Mouse (Mus musculus): Measurements from ENCODE around the gene Ucn2. TPM values are rescaled to one million over a fixed set of nuclear protein-coding genes. Genes with fewer than 3 reads are reported as not detected.

Ucn2 gene
- polyA plus RNA-seq, 1 experiment from 2014 or later = not detected

DNA sequence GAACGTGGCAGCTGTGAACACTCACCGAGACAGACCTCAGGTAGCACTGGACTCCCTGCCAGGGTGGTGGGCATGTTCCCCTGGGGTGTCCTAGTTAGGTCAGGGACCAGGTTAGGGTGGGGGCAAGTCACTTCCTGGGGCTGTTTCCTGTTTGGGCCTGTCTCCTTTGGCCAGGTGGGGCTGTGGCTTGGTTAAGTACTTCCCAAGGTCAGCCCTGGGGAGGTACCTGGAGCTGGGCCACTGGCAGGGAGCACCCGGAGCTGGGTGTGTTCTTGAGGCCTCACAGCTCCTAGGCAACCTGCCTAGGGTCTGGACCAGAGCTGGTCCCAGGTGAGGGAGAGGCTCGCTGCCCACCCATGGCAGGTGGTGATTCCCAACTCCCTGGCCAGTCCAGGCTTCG is 43.1 kb downstream of the Ucn2 start:
- Histone ChIP-seq H3K9ac (replicated peaks; ENCODE audit: low read depth, low read length) (no peak overlapping the region), H3K27me3 (ENCODE audit: control insufficient read depth, insufficient read depth, low read length) (no peaks in the 10 kb centered on the region), H3K4me2 (replicated peaks; ENCODE audit: low read depth, low read length) (no peak overlapping the region), H3K36me3 (ENCODE audit: control insufficient read depth, insufficient read depth, low read length) (no peaks in the 10 kb centered on the region), H3K4me3 (ENCODE audit: low read depth, low read length) (no peak overlapping the region), H3K27ac (ENCODE audit: low read length) (no peak overlapping the region), H3K4me1 (ENCODE audit: control insufficient read depth, insufficient read depth, low read length) (no peaks in the 10 kb centered on the region), H3K9me3 (ENCODE audit: control insufficient read depth, low read depth, low read length) (no peaks in the 10 kb centered on the region)
- ATAC-seq (ENCODE audit: insufficient number of reproducible peaks, insufficient read depth, low FRiP score, low read depth) = no peak
- WGBS = 73% methylated on average over 5 of the region's 5 CpGs

DNA sequence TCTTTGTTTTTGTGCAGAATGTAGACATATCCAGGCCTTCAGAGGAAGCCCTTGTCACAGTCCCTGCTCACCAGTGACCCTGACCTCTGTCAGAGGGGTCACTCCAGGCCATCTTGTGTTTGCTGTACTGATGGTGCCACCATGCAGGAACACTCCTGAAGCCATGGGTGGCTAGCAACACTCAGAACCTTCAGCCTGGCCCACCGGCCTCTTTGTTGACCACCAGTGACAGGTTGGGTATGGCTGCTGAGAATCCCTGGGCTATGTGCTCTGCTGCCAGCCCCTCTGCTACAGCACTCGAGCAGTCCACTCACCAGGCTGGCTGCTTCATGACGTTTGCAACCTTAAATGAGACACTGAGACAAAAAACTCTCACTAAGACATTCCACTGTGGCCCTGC is 44.5 kb downstream of the Ucn2 start:
- Histone ChIP-seq H3K9ac (replicated peaks; ENCODE audit: low read depth, low read length) (no peak overlapping the region), H3K27me3 (ENCODE audit: control insufficient read depth, insufficient read depth, low read length) (no peaks in the 10 kb centered on the region), H3K4me2 (replicated peaks; ENCODE audit: low read depth, low read length) (no peak overlapping the region), H3K4me3 (ENCODE audit: low read depth, low read length) (no peak overlapping the region), H3K36me3 (ENCODE audit: control insufficient read depth, insufficient read depth, low read length) (no peaks in the 10 kb centered on the region), H3K27ac (ENCODE audit: low read length) (no peak overlapping the region), H3K4me1 (ENCODE audit: control insufficient read depth, insufficient read depth, low read length) (no peaks in the 10 kb centered on the region), H3K9me3 (ENCODE audit: control insufficient read depth, low read depth, low read length) (no peaks in the 10 kb centered on the region)
- no peak for ATAC-seq (ENCODE audit: insufficient number of reproducible peaks, insufficient read depth, low FRiP score, low read depth)
- 63% methylated on average over 3 of the region's 3 CpGs for WGBS

DNA sequence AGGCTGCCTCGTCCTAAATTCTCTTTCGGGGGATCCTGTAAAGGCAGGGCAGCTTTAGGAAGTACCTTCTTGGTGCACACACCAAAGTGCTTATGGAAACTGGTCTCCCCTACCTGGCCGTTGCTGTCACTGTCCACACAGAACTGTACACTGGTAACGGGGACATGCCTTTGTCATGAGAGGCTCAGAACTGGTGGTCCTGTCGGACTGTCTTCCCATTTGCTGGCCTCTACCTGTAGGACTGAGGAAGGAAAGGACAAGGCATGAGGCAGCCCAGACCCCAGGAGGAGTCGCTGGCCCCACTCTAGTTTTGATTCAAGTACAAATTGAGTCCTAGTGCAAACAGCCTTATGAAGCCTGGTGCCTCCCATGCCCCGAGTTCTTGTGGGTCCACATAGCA is 45.2 kb downstream of the Ucn2 start:
- Histone ChIP-seq H3K4me2 (replicated peaks; ENCODE audit: low read depth, low read length) (no peak overlapping the region), H3K4me3 (ENCODE audit: low read depth, low read length) (no peak overlapping the region), H3K27me3 (ENCODE audit: control insufficient read depth, insufficient read depth, low read length) (no peaks in the 10 kb centered on the region), H3K9me3 (ENCODE audit: control insufficient read depth, low read depth, low read length) (no peaks in the 10 kb centered on the region), H3K9ac (replicated peaks; ENCODE audit: low read depth, low read length) (no peak overlapping the region), H3K4me1 (ENCODE audit: control insufficient read depth, insufficient read depth, low read length) (no peaks in the 10 kb centered on the region), H3K27ac (ENCODE audit: low read length) (no peak overlapping the region), H3K36me3 (ENCODE audit: control insufficient read depth, insufficient read depth, low read length) (no peaks in the 10 kb centered on the region)
- no peak for ATAC-seq (ENCODE audit: insufficient number of reproducible peaks, insufficient read depth, low FRiP score, low read depth)
- 94% methylated on average over 7 of the region's 7 CpGs for WGBS

- H3K4me2 ChIP-seq (replicated peaks; ENCODE audit: low read depth, low read length) = no peak overlapping the region
- H3K4me3 ChIP-seq (ENCODE audit: low read depth, low read length) = no peak overlapping the region
- no peaks in the 10 kb centered on the region for H3K9me3 ChIP-seq (ENCODE audit: control insufficient read depth, low read depth, low read length)
- H3K36me3 ChIP-seq (ENCODE audit: control insufficient read depth, insufficient read depth, low read length) = no peaks in the 10 kb centered on the region
- no peaks in the 10 kb centered on the region for H3K4me1 ChIP-seq (ENCODE audit: control insufficient read depth, insufficient read depth, low read length)
- H3K9ac ChIP-seq (replicated peaks; ENCODE audit: low read depth, low read length) = no peak overlapping the region
- WGBS = 77% methylated on average over 8 of the region's 8 CpGs
- ATAC-seq (ENCODE audit: insufficient number of reproducible peaks, insufficient read depth, low FRiP score, low read depth) = no peak
- no peak overlapping the region for H3K27ac ChIP-seq (ENCODE audit: low read length)
- no peaks in the 10 kb centered on the region for H3K27me3 ChIP-seq (ENCODE audit: control insufficient read depth, insufficient read depth, low read length)
These were observed 45.9 kb downstream of the Ucn2 start for GRCm38 (mm10) chr9:109031686-109032085.

- 88% methylated on average over 6 of the region's 6 CpGs for WGBS
- no peak overlapping the region for H3K4me2 ChIP-seq (replicated peaks; ENCODE audit: low read depth, low read length)
- H3K27me3 ChIP-seq (ENCODE audit: control insufficient read depth, insufficient read depth, low read length) = no peaks in the 10 kb centered on the region
- no peaks in the 10 kb centered on the region for H3K9me3 ChIP-seq (ENCODE audit: control insufficient read depth, low read depth, low read length)
- no peak overlapping the region for H3K4me3 ChIP-seq (ENCODE audit: low read depth, low read length)
- H3K9ac ChIP-seq (replicated peaks; ENCODE audit: low read depth, low read length) = no peak overlapping the region
- no peaks in the 10 kb centered on the region for H3K36me3 ChIP-seq (ENCODE audit: control insufficient read depth, insufficient read depth, low read length)
- H3K27ac ChIP-seq (ENCODE audit: low read length) = no peak overlapping the region
- no peak for ATAC-seq (ENCODE audit: insufficient number of reproducible peaks, insufficient read depth, low FRiP score, low read depth)
- no peaks in the 10 kb centered on the region for H3K4me1 ChIP-seq (ENCODE audit: control insufficient read depth, insufficient read depth, low read length)
These were observed 46.6 kb downstream of the Ucn2 start for GRCm38 (mm10) chr9:109032435-109032834.

MicroRNA genes within 50 kb of the gene (microRNA counts, 519-probe panel; counts per million panel counts)
- not detected for microRNA mmu-miR-711

Small RNAs within 50 kb of the gene (microRNA-seq; reads per million reads assigned to microRNA genes)
- gene Mir711 = not detected

Other genes with a start within 250 kb of the Ucn2 start
- gene Ip6k2, start 202.2 kb upstream of the Ucn2 start, polyA plus RNA-seq (2014; fragmentation: Nextera tagmentation; extraction: Ambion mirVana) = 118 and 123 TPM in 2 replicates
- 11.9 and 15.3 TPM in 2 replicates for gene Nckipsd, start 177.6 kb upstream of the Ucn2 start, polyA plus RNA-seq (2014; fragmentation: Nextera tagmentation; extraction: Ambion mirVana)
- 1.3 and 1.8 TPM in 2 replicates for gene Celsr3, start 159.7 kb upstream of the Ucn2 start, polyA plus RNA-seq (2014; fragmentation: Nextera tagmentation; extraction: Ambion mirVana)
- gene Slc26a6, start 132.7 kb upstream of the Ucn2 start, polyA plus RNA-seq (2014; fragmentation: Nextera tagmentation; extraction: Ambion mirVana) = 17.8 and 19.1 TPM in 2 replicates
- not detected in 2 replicates for gene Tmem89, start 71.4 kb upstream of the Ucn2 start, polyA plus RNA-seq (2014; fragmentation: Nextera tagmentation; extraction: Ambion mirVana)
- gene Uqcrc1, start 49.4 kb upstream of the Ucn2 start, polyA plus RNA-seq (2014; fragmentation: Nextera tagmentation; extraction: Ambion mirVana) = 456 and 466 TPM in 2 replicates
- 4.1 and 4.5 TPM in 2 replicates for gene Col7a1, start 32.4 kb upstream of the Ucn2 start, polyA plus RNA-seq (2014; fragmentation: Nextera tagmentation; extraction: Ambion mirVana)
- gene Pfkfb4, start 5.8 kb downstream of the Ucn2 start, polyA plus RNA-seq (2014; fragmentation: Nextera tagmentation; extraction: Ambion mirVana) = 7.9 and 8.5 TPM in 2 replicates
- gene Shisa5, start 52.6 kb downstream of the Ucn2 start, polyA plus RNA-seq (2014; fragmentation: Nextera tagmentation; extraction: Ambion mirVana) = 75.0 and 84.4 TPM in 2 replicates
- gene Trex1, start 73.7 kb downstream of the Ucn2 start, polyA plus RNA-seq (2014; fragmentation: Nextera tagmentation; extraction: Ambion mirVana) = 11.6 and 12.2 TPM in 2 replicates
- 27.2 and 29.3 TPM in 2 replicates for gene Atrip, start 88.1 kb downstream of the Ucn2 start, polyA plus RNA-seq (2014; fragmentation: Nextera tagmentation; extraction: Ambion mirVana)
- gene Ccdc51, start 96.5 kb downstream of the Ucn2 start, polyA plus RNA-seq (2014; fragmentation: Nextera tagmentation; extraction: Ambion mirVana) = 12.9 and 13.1 TPM in 2 replicates
- gene Tma7, start 96.6 kb downstream of the Ucn2 start, polyA plus RNA-seq (2014; fragmentation: Nextera tagmentation; extraction: Ambion mirVana) = 633 and 676 TPM in 2 replicates
- gene Plxnb1, start 109.4 kb downstream of the Ucn2 start, polyA plus RNA-seq (2014; fragmentation: Nextera tagmentation; extraction: Ambion mirVana) = 15.8 and 17.5 TPM in 2 replicates
- not detected in 2 replicates for gene Fbxw21, start 176.0 kb downstream of the Ucn2 start, polyA plus RNA-seq (2014; fragmentation: Nextera tagmentation; extraction: Ambion mirVana)
- not detected in 2 replicates for gene Fbxw13, start 210.0 kb downstream of the Ucn2 start, polyA plus RNA-seq (2014; fragmentation: Nextera tagmentation; extraction: Ambion mirVana)
- gene Fbxw20, start 248.7 kb downstream of the Ucn2 start, polyA plus RNA-seq (2014; fragmentation: Nextera tagmentation; extraction: Ambion mirVana) = not detected in 2 replicates